Mouse (Mus musculus) erythroblast, embryonic 14.5 days (primary cell): ENCODE results near the gene Polr3e.

ENCODE experiments used
- GATA1 ChIP-seq: IDR thresholded peaks from 2 replicates; pipeline ENCODE4 v1.6.1; 2012; ENCODE audit warnings: low read length, inconsistent platforms, mixed read lengths
- TAL1 ChIP-seq: IDR thresholded peaks from 3 replicates; pipeline ENCODE4 v1.6.1; 2012; ENCODE audit warnings: low read length, inconsistent platforms, mixed read lengths

GRCm38 (mm10) chr7:120881451-120881850 lies 36.1 kb upstream of the Polr3e start:
- TF ChIP-seq TAL1 (no peak), GATA1 (no peak)
